Comparison of ENCODE assay signal across 10 mouse cellular contexts in genomic region chr5:33247387-33247786, GRCm38 (mm10). TPM values are rescaled to one million over a fixed set of nuclear protein-coding genes. Genes with fewer than 3 reads are reported as not detected.
DNase-seq lines count a peak whose midpoint lies in the region; ATAC-seq and TF ChIP-seq lines count a peak whose summit lies in the region.
"Had no signal": no experiment of that assay in that cellular context is flagged by ENCODE, and none has a peak within 500 bp of the region (broad histone marks: within the 10 kb centered on the region; RNA-seq: fewer than 3 reads in every experiment).

No protein-coding gene starts in this region.

- DNase-seq in hindbrain, embryonic 11.5 days (ENCODE audit: low spot score) = no peak
- peak; percentile 62 for DNase-seq in testis, postnatal 10 days (ENCODE audit: low spot score)
- DNase-seq in testis, postnatal 14 days (ENCODE audit: low spot score) = no peak
- no peak for DNase-seq in stomach, postnatal 0 days (ENCODE audit: low spot score)
- DNase-seq in layer of hippocampus, adult 18-20 months (ENCODE audit: low spot score in 2 of 2) = no peak
- no peak for DNase-seq in left cerebral cortex, adult 8-10 months (ENCODE audit: low spot score in 2 of 2)

- H3K4me3 ChIP-seq in hindbrain, embryonic 16.5 days (ENCODE audit: low read length) = no peak overlapping the region
- no peak overlapping the region for H3K4me3 ChIP-seq in hindbrain, embryonic 11.5 days (ENCODE audit: low read depth, low read length)
- no peak overlapping the region for H3K4me3 ChIP-seq in embryonic facial prominence, embryonic 15.5 days (replicated peaks)
- H3K4me3 ChIP-seq in stomach, postnatal 0 days (ENCODE audit: low read depth, low read length) = no peak overlapping the region

- peak overlapping the region; percentile 44 for H3K27ac ChIP-seq in hindbrain, embryonic 16.5 days (ENCODE audit: low read depth, low read length)
- H3K27ac ChIP-seq in hindbrain, embryonic 11.5 days (ENCODE audit: low read depth, low read length) = no peak overlapping the region
- 0 out of 2 replicates have a peak overlapping the region, but pooled peaks have one; percentile 22 for H3K27ac ChIP-seq in embryonic facial prominence, embryonic 15.5 days (replicated peaks)
- H3K27ac ChIP-seq in stomach, postnatal 0 days (replicated peaks) = no peak overlapping the region
- H3K27ac ChIP-seq: macrophage had no signal

- no peaks in the 10 kb centered on the region for H3K9me3 ChIP-seq in hindbrain, embryonic 16.5 days (ENCODE audit: control insufficient read depth, low read length)
- no peaks in the 10 kb centered on the region for H3K9me3 ChIP-seq in hindbrain, embryonic 11.5 days (ENCODE audit: control insufficient read depth, low read length)
- H3K9me3 ChIP-seq in embryonic facial prominence, embryonic 15.5 days (replicated peaks) = no peaks in the 10 kb centered on the region
- no peaks in the 10 kb centered on the region for H3K9me3 ChIP-seq in stomach, postnatal 0 days (ENCODE audit: control insufficient read depth, low read length)

- no peak overlapping the region for H3K9ac ChIP-seq in hindbrain, embryonic 16.5 days (ENCODE audit: low read depth, low read length)
- H3K9ac ChIP-seq in hindbrain, embryonic 11.5 days (ENCODE audit: low read depth, low read length) = no peak overlapping the region
- H3K9ac ChIP-seq in embryonic facial prominence, embryonic 15.5 days = no peak overlapping the region
- no peak overlapping the region for H3K9ac ChIP-seq in stomach, postnatal 0 days (ENCODE audit: low read length)

- peak; percentile 72 for TF ChIP-seq CTCF in stomach, postnatal 0 days (IDR thresholded peaks at IDR 0.05; ENCODE audit: low read depth)

- H3K4me1 ChIP-seq in hindbrain, embryonic 16.5 days (ENCODE audit: control insufficient read depth, insufficient read depth, low read depth, low read length) = no peaks in the 10 kb centered on the region; the same call in 1 of the 2 replicates
- no peaks in the 10 kb centered on the region for H3K4me1 ChIP-seq in hindbrain, embryonic 11.5 days (replicated peaks; ENCODE audit: control insufficient read depth, insufficient read depth, low read length)
- 0 out of 2 replicates have a peak, but pooled peaks cover 8% of the 10 kb centered on the region for H3K4me1 ChIP-seq in embryonic facial prominence, embryonic 15.5 days
- no peaks in the 10 kb centered on the region for H3K4me1 ChIP-seq in stomach, postnatal 0 days (replicated peaks; ENCODE audit: control insufficient read depth, insufficient read depth)

- no peak for TF ChIP-seq EP300 in stomach, postnatal 0 days (optimal IDR thresholded peaks at IDR 0.05)

- no peaks in the 10 kb centered on the region for H3K27me3 ChIP-seq in hindbrain, embryonic 16.5 days (replicated peaks; ENCODE audit: control insufficient read depth, insufficient read depth, low read length)
- no peaks in the 10 kb centered on the region for H3K27me3 ChIP-seq in hindbrain, embryonic 11.5 days (ENCODE audit: control insufficient read depth, insufficient read depth, low read length)
- no peaks in the 10 kb centered on the region for H3K27me3 ChIP-seq in embryonic facial prominence, embryonic 15.5 days
- no peaks in the 10 kb centered on the region for H3K27me3 ChIP-seq in stomach, postnatal 0 days (ENCODE audit: control insufficient read depth, insufficient read depth, low read length)

- H3K4me2 ChIP-seq in hindbrain, embryonic 16.5 days (ENCODE audit: low read length) = no peak overlapping the region
- H3K4me2 ChIP-seq in hindbrain, embryonic 11.5 days (replicated peaks; ENCODE audit: low read depth, low read length) = no peak overlapping the region
- no peak overlapping the region for H3K4me2 ChIP-seq in embryonic facial prominence, embryonic 15.5 days (replicated peaks)
- H3K4me2 ChIP-seq in stomach, postnatal 0 days (replicated peaks; ENCODE audit: low read depth) = no peak overlapping the region

- WGBS in hindbrain, embryonic 16.5 days = 92% methylated on average over 2 of the region's 2 CpGs
- 95% methylated on average over 2 of the region's 2 CpGs for WGBS in hindbrain, embryonic 11.5 days
- WGBS in embryonic facial prominence, embryonic 15.5 days = 89% methylated on average over 2 of the region's 2 CpGs
- WGBS in stomach, postnatal 0 days = 80% methylated on average over 2 of the region's 2 CpGs

- ATAC-seq in hindbrain, embryonic 16.5 days = no peak
- no peak for ATAC-seq in hindbrain, embryonic 11.5 days (ENCODE audit: low FRiP score)
- ATAC-seq in embryonic facial prominence, embryonic 15.5 days (ENCODE audit: insufficient number of reproducible peaks, low FRiP score, low TSS enrichment, low read depth) = no peak
- ATAC-seq in stomach, postnatal 0 days (ENCODE audit: low FRiP score, low TSS enrichment) = no peak

- peaks cover 50% of the 10 kb centered on the region for H3K36me3 ChIP-seq in hindbrain, embryonic 16.5 days (ENCODE audit: control insufficient read depth, insufficient read depth, low read length)
- H3K36me3 ChIP-seq in hindbrain, embryonic 11.5 days (ENCODE audit: control insufficient read depth, insufficient read depth, low read length) = peaks cover 30% of the 10 kb centered on the region
- peaks cover 82% of the 10 kb centered on the region for H3K36me3 ChIP-seq in embryonic facial prominence, embryonic 15.5 days
- H3K36me3 ChIP-seq in stomach, postnatal 0 days (ENCODE audit: control insufficient read depth, insufficient read depth, low read length) = peaks cover 37% of the 10 kb centered on the region

RNA-seq across cellular contexts. Expression of gene Ctbp1, which starts 27.4 kb away (rescaled TPM):
- polyA plus RNA-seq in hindbrain, embryonic 16.5 days (2015; fragmentation: Nextera tagmentation; extraction: Ambion mirVana) = 402 and 446 TPM in 2 replicates
- 456 and 518 TPM in 2 replicates for polyA plus RNA-seq in hindbrain, embryonic 11.5 days (2014; fragmentation: Nextera tagmentation; extraction: Ambion mirVana)
- polyA plus RNA-seq in embryonic facial prominence, embryonic 15.5 days (2015; fragmentation: Nextera tagmentation; extraction: Ambion mirVana) = 312 and 319 TPM in 2 replicates
- polyA plus RNA-seq in stomach, postnatal 0 days (2015; fragmentation: Nextera tagmentation; extraction: Ambion mirVana) = 157 and 165 TPM in 2 replicates
- total RNA-seq in layer of hippocampus, adult 18-20 months (2021) = 100 to 1,000 TPM; 288 to 309 TPM
- 100 to 1,000 TPM; 306 to 326 (median 313) TPM for total RNA-seq in left cerebral cortex, adult 8-10 months (2022)

RNA-seq across cellular contexts. Expression of gene Spon2, which starts 29.1 kb away (rescaled TPM):
- 4.7 and 6.2 TPM in 2 replicates for polyA plus RNA-seq in hindbrain, embryonic 16.5 days (2015; fragmentation: Nextera tagmentation; extraction: Ambion mirVana)
- polyA plus RNA-seq in hindbrain, embryonic 11.5 days (2014; fragmentation: Nextera tagmentation; extraction: Ambion mirVana) = 3.4 and 4.5 TPM in 2 replicates
- polyA plus RNA-seq in embryonic facial prominence, embryonic 15.5 days (2015; fragmentation: Nextera tagmentation; extraction: Ambion mirVana) = 13.7 and 16.6 TPM in 2 replicates
- polyA plus RNA-seq in stomach, postnatal 0 days (2015; fragmentation: Nextera tagmentation; extraction: Ambion mirVana) = 41.2 and 43.6 TPM in 2 replicates
- total RNA-seq in layer of hippocampus, adult 18-20 months (2021) = under 1 TPM; 0.20 to 0.28 TPM
- under 1 TPM in 1 of 4 experiments, not detected in 3; 0.46 TPM for total RNA-seq in left cerebral cortex, adult 8-10 months (2022)
- total RNA-seq: neutrophil, adult 5-6 weeks had no signal
- polyA plus RNA-seq: macrophage had no signal

Comparison
In these comparisons a context has a peak if more than half of its experiments do, and no peak if none do; other contexts are left out.
1. H3K27ac ChIP-seq: peak in hindbrain, embryonic 16.5 days (single experiment) and embryonic facial prominence, embryonic 15.5 days (single experiment); none in hindbrain, embryonic 11.5 days (single experiment) and stomach, postnatal 0 days (single experiment).